Mouse (Mus musculus) liver, adult 2 months (tissue): Measurements from ENCODE around the gene Pard6b.

ENCODE experiments used
- CTCF ChIP-seq: fragments of 200-500 bp; IDR thresholded peaks from 2 replicates; pipeline ENCODE4 v1.5.1; 2011; ENCODE audit warnings: low read depth, low read length, control low read depth
- POLR2A ChIP-seq: fragments of 200-500 bp; IDR thresholded peaks from 2 replicates; pipeline ENCODE4 v1.6.1; 2011; ENCODE audit warnings: low read length, control low read depth; ENCODE audit not compliant: insufficient read depth; ENCODE audit errors: extremely low read depth

DNA sequence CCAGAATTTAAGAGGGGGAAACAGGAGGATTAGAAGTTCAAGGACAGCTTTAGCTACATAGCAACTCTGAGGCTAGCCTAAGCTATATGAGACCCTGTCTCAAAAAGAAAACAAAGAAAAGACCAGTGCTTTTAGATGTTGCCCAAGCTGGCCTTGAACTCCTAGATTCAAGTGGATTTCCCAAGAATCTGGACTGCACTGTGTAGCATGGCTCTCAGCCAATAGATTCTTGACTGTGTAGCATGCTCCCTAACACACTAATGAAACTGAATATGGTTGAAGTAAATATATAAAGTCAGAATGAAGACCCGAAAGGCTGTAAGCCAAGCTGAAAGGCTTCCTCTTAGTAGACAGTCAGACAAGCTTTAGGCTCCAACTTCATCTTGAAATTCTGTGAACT is 28.6 kb upstream of the Pard6b start:
- TF ChIP-seq CTCF, result no peak
- no peak for TF ChIP-seq POLR2A
